Mouse (Mus musculus) embryonic facial prominence, embryonic 15.5 days (tissue): Measurements from ENCODE around the gene Castor1. TPM values are rescaled to one million over a fixed set of nuclear protein-coding genes. Genes with fewer than 3 reads are reported as not detected.

Experiments
- ATAC-seq: fragments of 200-750 bp; cut with Nextera tagmentation; 2 replicates; pipeline ENCODE4 v1.8.0; 2017; ENCODE audit warnings: low read depth, moderate TSS enrichment; ENCODE audit not compliant: insufficient number of reproducible peaks, low FRiP score, low TSS enrichment
- H3K27ac ChIP-seq: fragments of 300-500 bp; sonication (generic); replicated peaks from 2 replicates; pipeline ENCODE4 v1.5.1; 2015; ENCODE audit warnings: mild to moderate bottlenecking, inconsistent platforms
- H3K27me3 ChIP-seq: fragments of 300-500 bp; sonication (generic); 2 replicates; pipeline ENCODE4 v1.6.1; 2015; ENCODE audit warnings: inconsistent platforms
- H3K36me3 ChIP-seq: fragments of 300-500 bp; sonication (generic); 2 replicates; pipeline ENCODE4 v1.6.1; 2015; ENCODE audit warnings: mild to moderate bottlenecking, inconsistent platforms
- H3K4me1 ChIP-seq: fragments of 300-500 bp; sonication (generic); 2 replicates; pipeline ENCODE4 v1.6.1; 2015; ENCODE audit warnings: inconsistent platforms
- H3K4me2 ChIP-seq: fragments of 300-500 bp; sonication (generic); replicated peaks from 2 replicates; pipeline ENCODE4 v1.6.1; 2015; ENCODE audit warnings: mild to moderate bottlenecking, inconsistent platforms
- H3K4me3 ChIP-seq: fragments of 300-500 bp; sonication (generic); replicated peaks from 2 replicates; pipeline ENCODE4 v1.5.1; 2015; ENCODE audit warnings: mild to moderate bottlenecking, inconsistent platforms
- H3K9ac ChIP-seq: fragments of 300-500 bp; sonication (generic); 2 replicates; pipeline ENCODE4 v1.6.1; 2015; ENCODE audit warnings: inconsistent platforms
- H3K9me3 ChIP-seq: fragments of 300-500 bp; sonication (generic); replicated peaks from 2 replicates; pipeline ENCODE4 v1.6.1; 2016; ENCODE audit warnings: inconsistent platforms
- WGBS: fragments of 180-500 bp; shearing (Covaris S2); methylation state at CpG from one replicate; pipeline ENCODE4 v1.1.7; 2015; 5-methylcytosine and 5-hydroxymethylcytosine counted together
- polyA plus RNA-seq: library from polyadenylated mRNA; unstranded; fragments of >200 nt; fragmentation: Nextera tagmentation; extraction: Ambion mirVana; gene quantifications from 2 replicates; pipeline ENCODE4 v1.2.1, GENCODE M21; 2015

Castor1 gene
- polyA plus RNA-seq, 1 experiment from 2014 or later: 13.1 TPM

- Histone ChIP-seq H3K27ac (no peak overlapping the region), H3K9ac (no peak overlapping the region), H3K27me3 (no peaks in the 10 kb centered on the region), H3K4me3 (no peak overlapping the region), H3K36me3 (no peaks in the 10 kb centered on the region), H3K9me3 (no peaks in the 10 kb centered on the region), H3K4me2 (no peak overlapping the region), H3K4me1 (peaks cover 25% of the 10 kb centered on the region)
- ATAC-seq: no peak
- WGBS: 65% methylated on average over 17 of the region's 17 CpGs
Measured at GRCm38 (mm10) chr11:4222046-4222950, 4.3 kb downstream of the Castor1 start.

- ATAC-seq: no peak
- WGBS: 30% methylated on average over 7 of the region's 7 CpGs
- Histone ChIP-seq H3K4me2 (no peak overlapping the region), H3K9ac (no peak overlapping the region), H3K27me3 (no peaks in the 10 kb centered on the region), H3K36me3 (no peaks in the 10 kb centered on the region), H3K9me3 (no peaks in the 10 kb centered on the region), H3K4me3 (no peak overlapping the region), H3K4me1 (peaks cover 16% of the 10 kb centered on the region), H3K27ac (no peak overlapping the region)
Measured at GRCm38 (mm10) chr11:4223393-4224188, 5.6 kb downstream of the Castor1 start.

GRCm38 (mm10) chr11:4224223-4224622 lies 6.2 kb downstream of the Castor1 start:
- Histone ChIP-seq H3K27ac (no peak overlapping the region), H3K4me3 (no peak overlapping the region), H3K27me3 (no peaks in the 10 kb centered on the region), H3K4me1 (peaks cover 13% of the 10 kb centered on the region), H3K4me2 (no peak overlapping the region), H3K9ac (no peak overlapping the region), H3K9me3 (no peaks in the 10 kb centered on the region), H3K36me3 (no peaks in the 10 kb centered on the region)
- no peak for ATAC-seq
- 48% methylated on average over 2 of the region's 2 CpGs for WGBS

- WGBS: 75% methylated on average over 5 of the region's 5 CpGs
Measured at GRCm38 (mm10) chr11:4226569-4227325, 8.7 kb downstream of the Castor1 start.

DNA sequence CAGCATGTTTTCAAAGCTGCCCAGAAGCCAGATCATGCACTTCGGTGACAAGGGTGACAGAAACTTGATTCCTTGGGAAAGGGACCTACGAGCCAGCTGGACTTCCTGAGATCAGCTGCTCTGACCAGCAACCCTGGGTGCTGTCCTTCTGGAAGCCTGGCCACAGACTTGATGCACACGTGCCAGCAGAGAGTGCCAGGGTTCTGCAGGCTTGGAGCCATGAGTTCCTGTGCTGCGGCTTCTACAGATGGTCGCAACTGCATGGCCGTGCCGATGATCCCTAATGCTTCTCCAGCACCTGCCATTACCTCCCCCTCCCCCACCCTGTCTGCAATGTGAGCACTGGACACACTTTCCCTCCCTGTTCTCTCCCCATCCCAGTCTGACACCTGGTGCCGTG lies 10.4 kb downstream of the Castor1 start:
- Histone ChIP-seq H3K4me1 (peaks cover 9% of the 10 kb centered on the region; the same call in 1 of the 2 replicates), H3K27ac (no peak overlapping the region), H3K36me3 (no peaks in the 10 kb centered on the region), H3K9me3 (no peaks in the 10 kb centered on the region), H3K27me3 (no peaks in the 10 kb centered on the region), H3K4me3 (no peak overlapping the region), H3K4me2 (no peak overlapping the region), H3K9ac (no peak overlapping the region)
- ATAC-seq: no peak
- WGBS: 36% methylated on average over 8 of the region's 8 CpGs

More at GRCm38 (mm10) chr11:4226569-4227325, 8.7 kb downstream of the Castor1 start:
- no peak overlapping the region for H3K9ac ChIP-seq
- H3K27ac ChIP-seq: no peak overlapping the region
- no peaks in the 10 kb centered on the region for H3K36me3 ChIP-seq
- H3K27me3 ChIP-seq: no peaks in the 10 kb centered on the region
- H3K4me1 ChIP-seq: peaks cover 10% of the 10 kb centered on the region; the same call in 1 of the 2 replicates
- no peaks in the 10 kb centered on the region for H3K9me3 ChIP-seq
- H3K4me3 ChIP-seq: no peak overlapping the region
- no peak overlapping the region for H3K4me2 ChIP-seq
- ATAC-seq: no peak

DNA sequence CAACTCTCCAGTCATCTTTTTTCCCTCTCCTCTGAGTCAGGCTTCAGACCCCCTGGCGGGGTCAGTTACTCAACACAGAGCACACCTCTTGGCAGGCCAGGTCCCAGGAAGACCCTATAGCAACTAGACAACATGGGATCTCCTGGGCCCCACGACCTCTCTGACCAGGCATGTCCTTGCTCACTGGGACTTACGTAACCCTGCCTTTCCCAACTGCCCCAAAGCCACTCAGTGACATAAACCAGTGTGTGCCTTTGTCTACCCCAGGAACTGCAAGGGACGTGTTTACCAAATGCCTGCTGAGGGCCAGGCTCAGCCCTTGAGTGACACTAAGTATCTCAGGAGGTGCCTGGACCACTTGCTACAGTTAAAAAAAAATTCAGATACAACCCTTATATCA lies 11.8 kb downstream of the Castor1 start:
- WGBS: 62% methylated on average over 4 of the region's 4 CpGs
- no peak overlapping the region for H3K4me2 ChIP-seq
- no peak overlapping the region for H3K4me3 ChIP-seq

DNA sequence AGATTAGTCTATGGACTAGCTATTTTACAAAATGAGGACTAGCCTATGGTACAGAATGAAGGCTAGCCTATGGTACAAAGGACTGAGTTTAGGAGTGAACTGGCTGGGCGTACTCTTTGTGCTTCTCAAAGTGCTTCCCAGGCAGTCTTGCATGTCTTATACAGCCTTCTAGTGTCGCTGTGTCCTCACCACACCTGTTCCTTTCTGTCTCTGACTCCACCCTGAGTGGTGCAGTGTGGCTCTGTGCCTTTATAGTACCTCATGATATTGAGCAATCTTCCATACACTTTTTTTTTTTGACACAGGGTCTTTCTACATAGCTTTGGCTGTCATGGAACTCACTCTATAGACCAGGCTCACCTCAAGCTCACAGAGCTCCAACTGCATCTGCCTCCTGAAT lies 13.4 kb downstream of the Castor1 start:
- no peak for ATAC-seq
- WGBS: 80% methylated on average over 2 of the region's 2 CpGs
- Histone ChIP-seq H3K4me3 (no peak overlapping the region), H3K4me2 (no peak overlapping the region), H3K9ac (no peak overlapping the region), H3K27me3 (no peaks in the 10 kb centered on the region), H3K27ac (no peak overlapping the region), H3K9me3 (no peaks in the 10 kb centered on the region), H3K36me3 (no peaks in the 10 kb centered on the region), H3K4me1 (0 out of 2 replicates have a peak, but pooled peaks cover 6% of the 10 kb centered on the region)

More for the DNA sequence above, 11.8 kb downstream of the Castor1 start:
- no peak overlapping the region for H3K27ac ChIP-seq
- no peaks in the 10 kb centered on the region for H3K9me3 ChIP-seq
- no peaks in the 10 kb centered on the region for H3K36me3 ChIP-seq
- 0 out of 2 replicates have a peak, but pooled peaks cover 6% of the 10 kb centered on the region for H3K4me1 ChIP-seq
- H3K9ac ChIP-seq: no peak overlapping the region
- no peaks in the 10 kb centered on the region for H3K27me3 ChIP-seq
- ATAC-seq: no peak

- H3K9me3 ChIP-seq: no peaks in the 10 kb centered on the region
- no peak overlapping the region for H3K27ac ChIP-seq
- no peak overlapping the region for H3K9ac ChIP-seq
- no peaks in the 10 kb centered on the region for H3K36me3 ChIP-seq
- H3K4me2 ChIP-seq: no peak overlapping the region
- 55% methylated on average over 12 of the region's 12 CpGs for WGBS
- H3K4me3 ChIP-seq: no peak overlapping the region
- no peaks in the 10 kb centered on the region for H3K27me3 ChIP-seq
- 0 out of 2 replicates have a peak, but pooled peaks cover 6% of the 10 kb centered on the region for H3K4me1 ChIP-seq
- ATAC-seq: no peak
Measured at GRCm38 (mm10) chr11:4232644-4233043, 14.6 kb downstream of the Castor1 start.

DNA sequence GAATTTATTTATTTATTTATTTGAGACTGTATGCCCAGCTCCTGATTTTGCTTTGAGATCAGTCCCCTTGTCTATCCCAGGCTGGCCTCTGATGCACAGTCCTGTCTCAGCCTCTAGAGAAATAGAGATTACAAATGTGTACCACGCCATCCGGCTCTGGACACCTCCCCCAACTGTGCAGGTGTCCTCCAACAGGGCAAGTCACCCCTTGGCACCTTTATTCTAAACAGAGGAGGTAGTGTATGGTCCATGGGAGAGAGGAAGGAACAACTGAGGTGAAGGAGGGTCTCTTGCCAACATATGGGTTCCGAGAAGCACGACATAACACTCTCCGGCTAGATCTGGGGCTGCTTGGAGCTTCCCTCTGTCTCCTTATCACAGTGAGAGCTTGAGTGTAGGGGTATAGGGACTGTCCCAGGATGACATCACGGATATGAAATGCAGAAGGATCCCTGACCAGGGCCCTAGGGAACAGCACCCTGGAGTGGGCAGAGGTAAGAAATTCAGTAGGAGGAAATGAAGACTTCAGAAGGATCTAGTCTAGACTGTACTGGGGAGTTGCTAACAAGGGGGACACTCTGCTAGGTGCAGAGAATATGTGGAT lies 17.1 kb downstream of the Castor1 start:
- Histone ChIP-seq H3K9ac (no peak overlapping the region), H3K4me1 (no peaks in the 10 kb centered on the region), H3K4me3 (no peak overlapping the region), H3K27me3 (no peaks in the 10 kb centered on the region), H3K36me3 (no peaks in the 10 kb centered on the region), H3K9me3 (no peaks in the 10 kb centered on the region), H3K27ac (no peak overlapping the region), H3K4me2 (no peak overlapping the region)
- no peak for ATAC-seq
- 85% methylated on average over 6 of the region's 6 CpGs for WGBS

- Histone ChIP-seq H3K4me3 (no peak within 1 kb of the TSS), H3K4me2 (no peak within 1 kb of the TSS), H3K27ac (no peak within 1 kb of the TSS), H3K27me3 (no peaks in the 10 kb centered on the region), H3K36me3 (no peaks in the 10 kb centered on the region), H3K9me3 (no peaks in the 10 kb centered on the region), H3K4me1 (no peaks in the 10 kb centered on the region), H3K9ac (no peak within 1 kb of the TSS)
- 67% methylated on average over 16 of the region's 16 CpGs for WGBS
- ATAC-seq: no peak
Measured at GRCm38 (mm10) chr11:4235665-4236545, 17.9 kb downstream of the Castor1 start, which contains the start of gene Osm. Gene Osm (plus strand): TSS chr11:4236420.
